Mouse (Mus musculus) spleen, postnatal 10 days (tissue): ENCODE measurements around the gene Dyrk1b.
A peak's percentile ranks its signal among the peaks of the same experiment; 100 is the strongest.
"Not testable (repeated sequence)": the region's sequence is repeated elsewhere in the genome, so short reads cannot be mapped to it uniquely, and the experiment has no call there.

Experiments
- DNase-seq, 2 experiments: peaks; one replicate each; pipeline ENCODE4 v3.0.0; 2021 to 2022; ENCODE audit warnings: low spot score in 2 of 2

The Dyrk1b gene

DNA sequence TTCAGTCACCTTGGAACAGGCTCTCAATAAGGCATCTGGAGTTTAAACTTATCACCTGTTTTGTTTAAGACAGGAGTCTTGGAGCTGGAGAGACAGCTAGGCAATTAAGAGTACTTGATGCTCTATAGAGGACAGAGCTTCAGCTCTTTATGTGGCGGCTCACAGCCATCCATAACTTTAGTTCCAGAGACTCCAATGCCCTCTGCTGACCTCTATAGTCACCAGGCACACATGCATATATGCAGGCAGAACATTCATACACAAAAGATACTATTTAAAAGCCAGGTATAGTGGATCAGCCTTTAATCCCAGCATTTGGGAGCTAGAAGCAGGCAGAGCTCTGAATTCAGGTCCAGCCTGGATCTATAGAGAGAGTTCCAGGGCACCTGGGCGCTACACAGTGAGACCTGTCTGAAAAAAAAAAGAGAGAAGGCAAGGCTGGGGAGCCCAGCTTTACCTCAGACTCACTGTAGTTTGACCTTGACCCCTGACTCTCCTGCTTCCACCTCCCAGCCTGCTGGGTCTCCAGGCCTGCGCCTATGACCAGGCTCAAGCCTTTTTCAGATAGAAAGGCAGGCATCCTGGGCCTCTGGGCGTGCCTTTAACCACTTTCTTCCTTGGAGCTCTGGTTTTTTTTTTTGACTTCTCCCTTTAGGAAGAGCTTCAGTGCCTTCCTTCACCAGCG, 16.3 kb downstream of the Dyrk1b start:
- no peak for DNase-seq

GRCm38 (mm10) chr7:28196528-28196927, 17.3 kb downstream of the Dyrk1b start:
- no peak for DNase-seq

GRCm38 (mm10) chr7:28199054-28199453, 19.8 kb downstream of the Dyrk1b start:
- no peak for DNase-seq

GRCm38 (mm10) chr7:28203207-28204108, 24.2 kb downstream of the Dyrk1b start:
- no peak for DNase-seq

GRCm38 (mm10) chr7:28206044-28206600, 26.9 kb downstream of the Dyrk1b start:
- no peak for DNase-seq

DNA sequence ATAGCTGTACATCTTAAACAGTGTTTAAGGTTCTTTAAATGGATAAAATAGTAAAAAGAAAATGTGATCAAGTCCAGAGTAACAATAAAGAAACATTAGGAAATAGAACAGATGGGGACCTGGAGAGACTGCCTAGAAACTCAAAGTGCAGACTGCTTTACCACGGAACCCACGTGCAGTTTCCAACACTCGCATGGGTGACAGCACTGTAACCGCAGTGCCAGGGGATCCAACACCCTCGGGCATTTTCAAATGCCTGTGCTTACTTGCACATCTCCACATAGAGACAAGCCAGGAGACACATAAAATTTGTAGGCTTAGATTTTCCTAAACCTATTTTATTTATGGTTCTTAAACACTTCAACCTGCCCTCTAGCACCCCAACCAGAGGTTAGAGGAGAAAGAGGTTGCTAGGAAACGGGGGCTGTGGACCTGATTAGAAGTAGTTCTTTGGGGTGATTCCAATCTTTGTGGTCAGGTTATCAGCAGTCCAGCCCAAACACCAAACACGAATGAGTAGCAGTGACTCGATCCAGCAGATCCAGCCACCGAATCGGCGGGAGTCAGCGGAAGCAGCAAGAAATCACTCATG, 29.2 kb downstream of the Dyrk1b start:
- no peak for DNase-seq

DNA sequence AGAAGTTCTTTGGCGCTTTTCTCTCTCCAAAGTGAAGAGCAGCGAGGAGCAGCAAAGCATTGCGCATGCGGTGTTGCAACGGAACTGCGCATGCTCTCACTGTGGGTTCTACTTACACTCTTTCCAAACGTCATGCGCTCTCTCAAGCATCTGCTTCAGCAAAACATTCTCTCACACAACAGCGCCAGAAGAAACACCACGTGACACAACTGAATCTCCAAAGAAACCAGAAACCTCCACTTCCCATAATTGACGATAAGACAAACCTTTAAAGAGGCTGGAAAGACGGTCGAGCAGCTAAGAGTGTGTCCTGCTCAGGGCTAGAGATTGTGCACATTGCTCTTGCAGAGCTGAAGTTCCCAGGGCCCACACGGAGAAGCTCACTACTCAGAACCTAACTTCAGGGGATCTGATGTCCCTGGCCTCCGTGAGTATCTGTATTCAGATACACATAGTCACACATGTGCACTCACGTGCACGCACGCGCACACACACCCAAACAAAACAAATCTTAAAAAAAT, 29.8 kb downstream of the Dyrk1b start:
- DNase-seq = peak in 1 of 2 experiments; percentile 56

DNA sequence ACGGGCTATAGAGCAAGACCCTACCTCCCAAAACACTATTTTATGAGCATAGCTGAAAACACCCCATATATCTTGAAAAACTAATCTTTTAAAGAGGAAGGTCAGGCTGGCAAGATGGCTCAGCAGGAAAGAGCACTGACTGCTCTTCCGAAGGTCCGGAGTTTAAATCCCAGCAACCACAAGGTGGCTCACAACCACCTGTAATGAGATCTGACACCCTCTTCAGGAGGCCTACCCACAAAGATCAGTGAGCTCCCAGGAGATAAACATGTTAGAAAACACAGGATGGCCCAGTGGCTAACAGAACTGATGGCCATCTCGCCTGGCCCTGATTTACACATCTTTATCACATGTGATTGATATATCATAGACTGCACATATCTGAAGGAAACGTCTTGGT, 31.5 kb downstream of the Dyrk1b start:
- DNase-seq = no peak

DNA sequence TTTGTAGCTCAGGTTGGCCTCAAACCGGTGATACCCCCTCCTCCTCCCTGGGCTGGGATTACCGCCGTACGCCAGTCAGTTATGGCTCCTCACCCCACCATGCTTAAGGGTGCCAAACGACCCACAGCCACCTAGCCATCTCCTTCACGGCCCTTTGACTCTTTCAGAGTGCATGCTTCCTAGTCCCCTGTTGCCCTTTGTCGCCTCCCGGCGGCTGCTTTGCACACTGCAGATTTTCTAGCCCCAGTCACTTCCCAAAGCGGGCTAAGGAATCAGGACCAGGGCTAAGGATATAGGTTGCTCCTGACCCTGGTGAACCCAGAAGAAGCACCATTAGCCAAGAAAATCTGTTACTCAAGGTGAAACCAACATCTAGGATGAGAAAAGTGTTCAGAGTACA, 34.9 kb downstream of the Dyrk1b start:
- peak; percentile 56 to 78 for DNase-seq

DNA sequence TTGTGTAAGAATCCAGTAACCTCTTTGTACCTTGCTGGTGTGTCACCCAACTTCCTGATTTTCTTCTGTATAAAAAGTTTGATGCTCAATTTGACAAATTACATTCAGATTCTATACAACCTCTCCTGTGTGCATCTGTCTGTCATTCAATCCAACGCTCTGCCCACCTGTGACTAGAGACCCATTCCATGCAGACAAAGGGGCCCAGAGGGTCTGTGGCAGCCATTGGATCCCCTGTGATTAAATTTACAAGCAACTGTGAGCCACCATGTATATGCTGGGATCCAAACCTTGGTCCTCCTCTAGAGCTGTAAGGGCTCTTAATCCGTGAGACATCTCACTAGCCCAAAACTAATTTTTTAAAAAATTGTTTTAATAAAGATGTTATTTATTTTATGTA, 36.7 kb downstream of the Dyrk1b start:
- not testable (repeated sequence) for DNase-seq

- not testable (repeated sequence) for DNase-seq
Observed at GRCm38 (mm10) chr7:28217811-28218210, 38.5 kb downstream of the Dyrk1b start.

DNA sequence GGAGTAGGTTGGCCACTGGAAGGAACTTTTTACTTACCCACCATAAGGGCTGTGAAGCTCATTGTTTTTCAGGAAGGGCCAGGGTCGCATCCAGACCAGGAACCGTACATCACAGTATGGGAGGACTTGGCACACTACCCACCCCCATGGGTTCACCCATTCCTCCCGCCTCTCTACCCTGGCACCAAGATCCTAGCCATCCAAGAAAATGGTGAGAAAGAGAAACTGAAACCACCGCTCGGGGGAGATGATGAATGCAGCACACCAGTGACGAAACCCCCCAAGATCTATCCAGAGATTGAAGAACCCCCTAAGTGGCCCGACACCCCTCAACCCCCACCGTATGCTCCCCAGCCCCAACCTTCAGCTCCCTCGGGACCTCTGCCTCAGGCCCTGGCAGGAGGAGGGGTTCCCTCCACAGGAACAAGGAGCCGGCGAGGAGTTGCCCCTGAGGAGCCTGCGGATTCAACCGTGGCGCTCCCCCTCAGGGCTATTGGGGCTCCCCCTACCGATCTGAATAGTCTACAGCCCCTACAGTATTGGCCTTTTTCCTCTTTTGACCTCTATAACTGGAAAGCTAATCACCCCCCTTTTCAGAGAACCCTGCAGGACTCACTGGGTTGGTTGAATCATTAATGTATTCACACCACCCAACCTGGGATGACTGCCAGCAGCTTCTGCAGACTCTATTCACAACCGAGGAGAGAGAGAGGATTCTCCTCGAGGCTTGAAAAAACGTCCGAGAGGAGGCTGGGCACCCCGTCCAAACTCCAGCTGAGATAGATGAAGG, 39.9 kb downstream of the Dyrk1b start:
- not testable (repeated sequence) for DNase-seq

DNA sequence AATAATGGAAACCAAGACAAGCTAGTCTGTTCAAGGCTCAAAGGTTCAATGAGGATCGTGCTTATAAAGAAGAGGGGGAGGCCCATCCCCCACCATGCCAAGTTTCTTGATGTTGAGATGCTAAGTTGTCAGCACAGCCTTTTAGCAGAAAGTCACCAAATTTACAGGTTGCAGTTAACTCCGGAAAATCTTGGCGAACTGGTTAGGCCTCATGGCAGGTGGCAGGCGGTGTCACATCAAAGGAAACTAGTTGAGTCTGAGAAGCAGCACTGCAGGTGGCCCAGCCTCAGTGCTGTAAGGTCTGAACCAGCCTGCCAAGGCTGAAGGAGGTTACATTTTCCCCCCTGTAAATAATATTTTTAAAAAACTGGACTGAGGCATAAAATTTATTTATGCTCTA, 47.6 kb downstream of the Dyrk1b start:
- DNase-seq = not testable (repeated sequence)

DNA sequence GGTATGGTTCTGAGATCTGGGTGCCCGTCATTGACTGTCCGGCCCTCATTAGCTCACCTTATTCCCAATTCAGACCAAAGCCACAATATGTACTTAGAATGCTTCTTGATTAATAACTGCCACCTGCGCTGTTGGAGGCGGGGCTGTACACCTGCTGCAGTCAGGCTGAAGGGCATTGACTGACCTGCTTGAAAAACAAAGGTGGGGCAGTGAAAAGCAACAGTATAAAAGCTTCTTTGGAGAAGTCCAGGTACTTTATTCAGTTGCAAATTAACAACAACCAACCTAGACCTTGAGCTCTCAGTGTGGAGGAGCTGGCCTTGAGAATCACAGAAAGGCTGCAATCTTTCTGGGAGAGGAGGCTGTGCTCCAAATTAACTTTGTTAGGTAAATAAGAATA, 48.2 kb downstream of the Dyrk1b start:
- DNase-seq = not testable (repeated sequence)
